Mouse (Mus musculus): ENCODE results near the gene Eno3. TPM values are rescaled to one million over a fixed set of nuclear protein-coding genes. Genes with fewer than 3 reads are reported as not detected.
A peak's percentile ranks its signal among the peaks of the same experiment; 100 is the strongest.

Gene Eno3
- polyA plus RNA-seq, 1 experiment from 2014 or later = 13.9 TPM

- Histone ChIP-seq H3K27me3 (replicated peaks) (no peaks in the 10 kb centered on the region), H3K9ac (peak overlapping the region; percentile 88), H3K9me3 (no peaks in the 10 kb centered on the region), H3K4me1 (peaks cover 32% of the 10 kb centered on the region), H3K4me2 (peak overlapping the region; percentile 71), H3K27ac (peak overlapping the region; percentile 90; the same call in 1 of the 2 replicates), H3K4me3 (replicated peaks) (peak overlapping the region; percentile 71), H3K36me3 (peaks cover 37% of the 10 kb centered on the region)
- 86% methylated on average over 12 of the region's 12 CpGs for WGBS
- ATAC-seq (ENCODE audit: insufficient read depth, low FRiP score, low read depth) = no peak
Measured at GRCm38 (mm10) chr11:70645461-70646258, 11.3 kb upstream of the Eno3 start.

- 24% methylated on average over 3 of the region's 3 CpGs for WGBS
- Histone ChIP-seq H3K4me1 (peaks cover 37% of the 10 kb centered on the region), H3K9me3 (no peaks in the 10 kb centered on the region), H3K27me3 (replicated peaks) (no peaks in the 10 kb centered on the region), H3K9ac (peak overlapping the region; percentile 88), H3K4me2 (peak overlapping the region; percentile 71), H3K36me3 (peaks cover 42% of the 10 kb centered on the region), H3K4me3 (replicated peaks) (peak overlapping the region; percentile 71), H3K27ac (peak overlapping the region; percentile 90)
- no peak for ATAC-seq (ENCODE audit: insufficient read depth, low FRiP score, low read depth)
Measured at GRCm38 (mm10) chr11:70646259-70646555, 10.8 kb upstream of the Eno3 start.

DNA sequence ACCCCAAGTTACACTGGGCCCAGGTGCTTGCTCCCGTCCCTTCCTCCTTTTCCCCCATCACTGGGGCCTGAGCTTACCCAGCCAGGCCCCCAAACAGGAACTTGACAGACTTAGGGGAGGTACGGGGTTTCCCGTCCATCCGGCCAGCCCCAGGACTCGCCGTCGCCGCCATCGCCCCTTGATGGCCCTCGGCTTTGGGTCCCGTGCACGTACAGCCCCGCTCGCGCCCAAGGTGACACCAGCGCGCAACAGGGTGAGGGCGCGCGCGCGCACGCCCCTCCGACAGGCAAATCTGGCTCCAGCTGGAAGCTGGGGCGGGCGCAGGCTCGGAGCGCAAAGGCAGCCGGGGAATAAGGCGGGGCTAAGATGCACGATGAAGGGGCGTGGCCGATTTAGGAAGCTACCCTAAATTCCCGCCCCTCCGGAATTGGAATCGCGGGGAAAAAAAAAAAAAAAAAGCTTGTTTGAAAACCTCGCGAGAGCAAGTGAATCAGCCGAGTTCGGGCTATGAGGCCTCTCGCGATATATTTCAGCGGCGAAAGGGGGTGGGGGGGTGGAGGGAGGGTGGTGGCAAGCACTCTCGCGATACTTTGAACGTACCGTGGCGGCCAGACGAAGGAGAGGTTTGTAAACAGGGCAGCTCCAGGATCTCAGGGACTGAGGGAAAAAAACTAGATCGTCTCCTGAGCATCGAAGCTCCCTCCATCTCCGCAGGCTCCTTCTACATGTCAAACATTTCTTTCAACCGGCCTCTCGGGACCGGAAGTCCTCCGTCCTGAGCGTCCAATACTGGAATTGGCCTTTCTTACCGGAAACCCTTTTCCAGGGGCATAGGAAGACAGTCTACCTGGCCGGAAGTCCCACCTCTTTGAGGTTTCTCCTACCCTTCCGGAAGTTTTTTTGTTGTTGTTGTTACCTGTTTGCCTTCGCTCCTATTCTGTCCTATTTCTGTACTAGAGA is 10.0 kb upstream of the Eno3 start, which contains the start of the genes Rnf167 and Slc25a11:
Rnf167 (plus strand) TSS at position 545 of the 960 bp plus-strand sequence.
Slc25a11 (minus strand) TSS at position 789 of the 960 bp plus-strand sequence.
- peaks cover 44% of the 10 kb centered on the region for H3K4me1 ChIP-seq
- no peaks in the 10 kb centered on the region for H3K27me3 ChIP-seq (replicated peaks)
- peak within 1 kb of the TSS; percentile 97 for H3K9ac ChIP-seq
- under 1% methylated on average over 63 of the region's 63 CpGs for WGBS
- H3K27ac ChIP-seq = peak within 1 kb of the TSS; percentile 97
- no peaks in the 10 kb centered on the region for H3K9me3 ChIP-seq
- peak within 1 kb of the TSS; percentile 71 for H3K4me3 ChIP-seq (replicated peaks)
- peak within 1 kb of the TSS; percentile 93 for H3K4me2 ChIP-seq
- ATAC-seq (ENCODE audit: insufficient read depth, low FRiP score, low read depth) = peak; percentile 84
- peaks cover 48% of the 10 kb centered on the region for H3K36me3 ChIP-seq

DNA sequence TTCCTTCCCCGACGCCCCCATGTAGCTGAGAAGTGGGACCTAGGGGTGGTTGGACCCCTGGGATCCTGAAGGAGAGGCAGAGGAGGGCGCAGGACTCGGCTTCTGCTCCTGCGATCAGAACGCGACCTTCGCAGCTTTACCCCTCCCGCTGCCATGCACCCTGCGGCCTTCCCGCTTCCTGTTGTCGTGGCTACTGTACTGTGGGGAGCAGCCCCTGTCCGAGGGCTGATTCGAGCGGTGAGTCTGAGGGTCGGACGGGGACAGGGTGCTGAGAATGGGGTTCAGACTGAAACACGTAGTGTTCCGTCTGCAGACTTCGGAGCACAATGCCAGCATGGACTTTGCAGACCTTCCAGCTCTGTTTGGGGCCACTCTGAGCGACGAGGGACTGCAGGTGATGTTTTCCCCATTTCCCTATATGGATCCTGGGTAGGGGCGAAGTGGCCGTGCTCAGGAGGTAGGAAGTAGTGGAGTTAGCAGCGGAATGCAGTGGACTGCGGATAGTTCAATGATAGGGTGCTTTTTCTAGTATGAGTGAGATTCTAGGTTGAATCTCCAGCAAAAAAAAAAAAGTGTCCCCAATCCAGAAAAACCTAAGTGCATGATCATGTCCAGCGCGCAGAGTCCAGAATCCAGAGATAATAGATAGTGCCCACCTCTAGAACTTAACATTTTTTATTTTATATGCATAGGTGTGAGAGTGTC is 9.1 kb upstream of the Eno3 start:
- H3K27me3 ChIP-seq (replicated peaks) = no peaks in the 10 kb centered on the region
- H3K4me3 ChIP-seq (replicated peaks) = peak overlapping the region; percentile 71
- H3K9me3 ChIP-seq = no peaks in the 10 kb centered on the region
- WGBS = 3% methylated on average over 28 of the region's 28 CpGs
- H3K4me1 ChIP-seq = peaks cover 52% of the 10 kb centered on the region
- H3K27ac ChIP-seq = peak overlapping the region; percentile 97
- peak overlapping the region; percentile 93 for H3K4me2 ChIP-seq
- peaks cover 52% of the 10 kb centered on the region for H3K36me3 ChIP-seq
- no peak for ATAC-seq (ENCODE audit: insufficient read depth, low FRiP score, low read depth)
- peak overlapping the region; percentile 97 for H3K9ac ChIP-seq

DNA sequence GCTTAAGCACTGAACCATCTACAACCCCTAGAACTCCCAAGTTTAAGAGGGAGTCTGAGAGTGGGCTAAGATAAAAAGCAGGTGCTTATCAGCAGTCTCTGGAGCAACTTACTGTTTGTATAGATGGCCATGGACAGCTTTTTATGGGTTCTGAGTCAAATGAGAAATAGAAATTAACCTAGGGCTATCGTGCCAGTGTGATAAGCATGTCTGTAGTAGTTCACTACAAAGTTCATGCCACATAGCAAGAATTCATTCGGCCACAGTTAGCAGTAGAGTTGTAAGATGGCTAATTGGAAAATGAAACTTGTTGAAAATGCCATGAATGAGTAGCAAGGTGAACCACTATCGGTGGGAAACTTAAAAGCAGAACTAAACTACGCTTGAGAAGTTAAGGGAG is 8.5 kb upstream of the Eno3 start:
- Histone ChIP-seq H3K27me3 (replicated peaks) (no peaks in the 10 kb centered on the region), H3K27ac (peak overlapping the region; percentile 97; the same call in 1 of the 2 replicates), H3K4me2 (peak overlapping the region; percentile 93), H3K36me3 (peaks cover 48% of the 10 kb centered on the region), H3K9me3 (no peaks in the 10 kb centered on the region), H3K4me3 (replicated peaks) (peak overlapping the region; percentile 71), H3K4me1 (peaks cover 53% of the 10 kb centered on the region), H3K9ac (peak overlapping the region; percentile 21; the same call in 1 of the 2 replicates)
- ATAC-seq (ENCODE audit: insufficient read depth, low FRiP score, low read depth) = no peak
- 72% methylated on average over 4 of the region's 4 CpGs for WGBS

DNA sequence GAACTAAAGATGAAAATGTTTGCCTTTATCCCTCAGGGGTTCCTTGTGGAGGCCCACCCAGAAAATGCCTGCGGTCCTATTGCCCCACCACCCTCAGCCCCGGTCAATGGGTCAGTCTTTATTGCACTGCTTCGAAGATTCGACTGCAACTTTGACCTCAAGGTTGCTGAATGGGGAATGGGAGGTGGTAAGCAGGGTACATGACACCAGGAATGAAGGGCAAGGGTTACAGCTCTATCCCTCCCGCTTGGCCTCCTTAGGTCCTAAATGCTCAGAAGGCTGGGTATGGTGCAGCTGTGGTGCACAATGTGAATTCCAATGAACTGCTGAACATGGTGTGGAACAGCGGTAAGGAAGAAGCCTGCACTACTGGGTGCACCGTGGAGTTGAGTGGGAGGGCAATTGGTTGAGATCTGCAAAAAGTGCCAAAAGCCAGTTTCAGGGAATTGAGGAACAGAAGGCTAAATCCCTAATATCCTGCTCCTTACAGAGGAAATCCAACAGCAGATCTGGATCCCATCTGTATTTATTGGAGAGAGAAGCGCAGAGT is 7.7 kb upstream of the Eno3 start:
- Histone ChIP-seq H3K9ac (no peak overlapping the region), H3K9me3 (no peaks in the 10 kb centered on the region), H3K27ac (peak overlapping the region; percentile 97), H3K36me3 (peaks cover 45% of the 10 kb centered on the region), H3K4me3 (replicated peaks) (peak overlapping the region; percentile 71; the same call in 1 of the 2 replicates), H3K4me2 (peak overlapping the region; percentile 93), H3K4me1 (peaks cover 53% of the 10 kb centered on the region), H3K27me3 (replicated peaks) (no peaks in the 10 kb centered on the region)
- 77% methylated on average over 8 of the region's 8 CpGs for WGBS
- ATAC-seq (ENCODE audit: insufficient read depth, low FRiP score, low read depth) = no peak

DNA sequence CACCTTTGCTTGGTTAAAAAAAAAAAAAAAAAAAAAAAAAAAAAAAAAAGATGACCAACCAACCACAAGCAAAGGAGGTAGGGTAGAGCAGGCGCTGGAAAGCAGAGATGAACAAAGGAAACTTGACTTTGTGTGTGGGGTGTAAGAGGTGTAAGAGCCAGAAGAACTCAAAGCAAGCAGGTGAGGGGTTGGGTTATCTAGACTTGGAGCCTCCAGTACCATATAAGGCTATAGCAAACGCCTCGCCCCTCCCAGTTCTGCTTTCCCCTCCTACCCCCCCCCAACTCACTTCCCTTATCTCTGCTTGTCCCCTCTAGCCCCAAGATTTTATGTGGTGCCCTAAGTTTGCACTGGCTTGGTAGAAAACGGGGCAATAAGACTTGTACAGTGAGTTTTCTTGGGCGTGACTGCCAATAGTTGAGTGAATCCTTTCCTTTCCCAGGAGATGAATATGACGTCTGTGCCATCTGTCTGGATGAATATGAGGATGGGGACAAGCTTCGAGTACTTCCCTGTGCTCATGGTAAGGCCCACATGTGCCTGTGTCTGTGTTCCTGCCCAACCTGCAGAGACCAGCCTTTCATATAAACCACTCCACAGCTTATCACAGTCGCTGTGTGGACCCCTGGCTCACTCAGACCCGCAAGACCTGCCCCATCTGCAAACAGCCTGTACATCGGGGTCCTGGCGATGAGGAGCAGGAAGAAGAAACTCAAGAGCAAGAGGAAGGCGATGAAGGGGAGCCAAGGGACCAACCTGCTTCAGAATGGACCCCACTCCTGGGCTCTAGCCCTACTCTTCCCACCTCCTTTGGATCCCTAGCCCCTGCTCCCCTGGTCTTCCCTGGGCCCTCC is 6.5 kb upstream of the Eno3 start:
- H3K4me1 ChIP-seq = peaks cover 51% of the 10 kb centered on the region
- H3K9ac ChIP-seq = no peak overlapping the region
- ATAC-seq (ENCODE audit: insufficient read depth, low FRiP score, low read depth) = no peak
- H3K27me3 ChIP-seq (replicated peaks) = no peaks in the 10 kb centered on the region
- peak overlapping the region; percentile 97 for H3K27ac ChIP-seq
- WGBS = 57% methylated on average over 12 of the region's 12 CpGs
- peaks cover 36% of the 10 kb centered on the region for H3K36me3 ChIP-seq
- H3K4me3 ChIP-seq (replicated peaks) = peak overlapping the region; percentile 5
- H3K4me2 ChIP-seq = peak overlapping the region; percentile 94
- no peaks in the 10 kb centered on the region for H3K9me3 ChIP-seq

DNA sequence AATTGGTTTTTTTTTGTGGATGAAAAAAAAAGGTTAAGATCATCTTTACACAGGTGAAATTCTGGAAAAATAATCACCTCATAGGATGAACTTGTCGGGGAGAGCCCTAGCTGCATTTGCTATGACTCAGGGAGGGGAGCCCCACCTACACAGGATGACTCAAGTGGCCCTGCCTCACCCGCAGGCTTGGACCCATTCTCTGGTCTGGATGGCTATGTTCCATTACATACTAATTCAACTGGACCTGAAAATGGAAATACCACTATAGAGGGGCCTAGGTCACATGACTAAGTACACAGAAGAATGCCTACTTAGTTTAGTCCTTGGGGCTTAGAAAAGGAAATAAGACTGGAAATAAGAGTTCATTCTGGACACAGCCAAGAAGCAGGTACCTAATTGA is 5.6 kb upstream of the Eno3 start:
- H3K4me1 ChIP-seq = peaks cover 50% of the 10 kb centered on the region
- no peak overlapping the region for H3K9ac ChIP-seq
- ATAC-seq (ENCODE audit: insufficient read depth, low FRiP score, low read depth) = no peak
- H3K4me3 ChIP-seq (replicated peaks) = peak overlapping the region; percentile 5
- H3K27ac ChIP-seq = peak overlapping the region; percentile 97
- H3K36me3 ChIP-seq = peaks cover 36% of the 10 kb centered on the region
- no peaks in the 10 kb centered on the region for H3K9me3 ChIP-seq
- H3K27me3 ChIP-seq (replicated peaks) = no peaks in the 10 kb centered on the region
- peak overlapping the region; percentile 94 for H3K4me2 ChIP-seq
- 54% methylated on average over 2 of the region's 2 CpGs for WGBS

- H3K36me3 ChIP-seq = peaks cover 36% of the 10 kb centered on the region
- peak overlapping the region; percentile 73 for H3K4me3 ChIP-seq (replicated peaks)
Measured at GRCm38 (mm10) chr11:70652029-70652883, 4.7 kb upstream of the Eno3 start.

DNA sequence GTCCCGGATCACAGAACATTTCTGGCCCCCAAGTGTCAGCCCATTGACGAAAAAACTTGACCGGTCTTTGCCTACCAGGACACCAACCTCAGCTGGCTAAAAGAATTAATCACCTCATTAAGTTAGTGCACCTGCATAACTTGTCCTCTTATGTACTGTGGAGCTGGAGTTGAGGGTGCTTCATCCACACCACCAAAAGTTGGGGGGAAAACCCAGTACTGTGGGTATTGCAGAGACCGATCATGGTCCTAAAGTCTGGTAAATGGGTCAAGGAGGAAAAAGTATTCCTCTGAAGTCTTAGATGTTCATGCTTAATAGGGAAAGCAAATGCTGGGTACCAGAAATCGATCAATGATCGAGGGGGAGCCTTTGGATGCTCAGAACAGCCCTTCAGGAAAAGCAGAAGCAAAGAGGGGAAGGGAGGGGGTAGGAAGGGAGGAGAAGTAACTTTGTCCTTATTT is 4.1 kb upstream of the Eno3 start:
- peaks cover 36% of the 10 kb centered on the region for H3K36me3 ChIP-seq
- ATAC-seq (ENCODE audit: insufficient read depth, low FRiP score, low read depth) = no peak
- WGBS = 34% methylated on average over 6 of the region's 6 CpGs

More at GRCm38 (mm10) chr11:70652029-70652883, 4.7 kb upstream of the Eno3 start:
- Histone ChIP-seq H3K27me3 (replicated peaks) (no peaks in the 10 kb centered on the region), H3K4me1 (peaks cover 58% of the 10 kb centered on the region), H3K4me2 (peak overlapping the region; percentile 94), H3K9ac (peak overlapping the region; percentile 89), H3K9me3 (no peaks in the 10 kb centered on the region), H3K27ac (peak overlapping the region; percentile 97)
- 46% methylated on average over 12 of the region's 12 CpGs for WGBS
- no peak for ATAC-seq (ENCODE audit: insufficient read depth, low FRiP score, low read depth)

More for the DNA sequence above, 4.1 kb upstream of the Eno3 start:
- Histone ChIP-seq H3K27ac (peak overlapping the region; percentile 97), H3K4me3 (replicated peaks) (peak overlapping the region; percentile 73), H3K4me1 (peaks cover 61% of the 10 kb centered on the region), H3K27me3 (replicated peaks) (no peaks in the 10 kb centered on the region), H3K9me3 (no peaks in the 10 kb centered on the region), H3K9ac (peak overlapping the region; percentile 89), H3K4me2 (peak overlapping the region; percentile 94)

Measured in stomach, embryonic 15.5 days (tissue).